Mouse (Mus musculus) ovary, postnatal 10 days (tissue): ENCODE data around the gene Mier1.

ENCODE experiments used
- DNase-seq: peaks from one replicate; pipeline ENCODE4 v3.0.0; 2022; ENCODE audit warnings: low spot score

Mier1 gene

DNA sequence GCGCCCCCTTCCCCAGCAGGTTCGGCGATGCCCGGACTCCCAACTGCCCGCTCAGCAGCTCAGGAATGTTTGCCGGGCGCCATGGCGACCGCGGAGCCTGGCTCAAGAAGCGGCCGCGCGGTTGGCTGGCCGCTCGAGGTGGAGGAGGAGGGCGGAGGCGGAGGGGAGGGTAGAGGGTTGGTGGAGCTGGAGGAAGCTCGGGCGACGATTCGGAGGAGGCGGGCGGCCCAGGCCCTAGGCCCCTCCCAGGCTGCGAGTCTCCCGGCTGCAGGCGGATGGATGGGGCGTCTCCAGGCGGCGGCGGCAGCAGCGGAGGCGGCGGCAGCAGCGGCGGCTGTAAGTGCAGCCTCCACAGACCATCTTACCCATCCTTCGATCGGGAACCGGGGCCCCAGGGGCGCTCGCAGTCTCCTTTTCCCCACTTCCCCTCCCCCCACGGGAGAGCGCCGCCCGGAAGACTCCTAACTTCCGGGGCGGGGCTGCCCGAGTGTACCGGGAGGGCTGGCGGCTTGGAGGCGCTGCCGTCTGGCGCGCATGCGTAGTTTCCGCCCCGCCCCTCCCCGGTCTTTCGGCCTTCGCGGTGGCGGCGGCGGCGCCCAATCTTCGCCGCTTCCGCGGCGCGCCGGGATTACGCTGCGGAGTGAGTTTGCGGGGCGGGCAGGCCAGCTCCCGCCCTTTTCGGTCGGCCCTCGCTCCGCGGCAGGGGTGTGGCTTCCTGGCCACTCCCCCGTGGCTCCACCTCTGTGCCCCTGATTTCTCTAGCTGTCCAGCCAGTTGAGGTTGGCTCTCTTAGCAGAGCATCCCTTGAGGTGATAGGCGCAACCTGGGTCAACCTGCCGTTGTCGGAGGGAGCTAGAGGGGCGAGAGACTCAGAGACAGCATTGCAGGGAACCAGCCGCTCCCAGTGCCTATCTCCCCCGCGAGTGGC lies at the start of gene Mier1, which contains the start of gene Wdr78:
Mier1 (plus strand) TSS at position 207 of the 928 bp plus-strand sequence.
Wdr78 (minus strand) TSS at position 372 of the 928 bp plus-strand sequence.
- DNase-seq: peak; percentile 86

GRCm38 (mm10) chr4:103064421-103064820 lies 49.8 kb upstream of the Mier1 start:
- no peak for DNase-seq

DNA sequence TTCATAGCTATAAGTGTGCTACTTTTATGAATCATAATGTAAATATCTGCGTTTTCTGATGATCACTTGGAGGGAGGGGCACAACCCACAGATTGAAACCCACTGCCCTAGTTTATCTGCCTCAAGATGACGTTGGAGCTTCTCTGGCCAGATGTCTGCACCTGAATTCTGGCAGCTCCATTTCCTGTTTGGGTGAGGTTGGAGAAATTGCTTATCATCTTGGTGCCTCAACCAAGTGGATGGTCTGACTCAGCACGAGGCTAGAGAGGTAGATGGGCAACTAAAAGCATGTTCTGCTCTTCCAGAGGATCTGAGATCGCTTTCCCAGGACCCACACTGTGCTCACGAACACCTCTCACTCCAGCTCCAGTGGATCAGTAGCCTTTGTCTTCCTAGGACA lies 49.2 kb upstream of the Mier1 start:
- no peak for DNase-seq

GRCm38 (mm10) chr4:103067906-103068655 lies 46.1 kb upstream of the Mier1 start:
- no peak for DNase-seq

DNA sequence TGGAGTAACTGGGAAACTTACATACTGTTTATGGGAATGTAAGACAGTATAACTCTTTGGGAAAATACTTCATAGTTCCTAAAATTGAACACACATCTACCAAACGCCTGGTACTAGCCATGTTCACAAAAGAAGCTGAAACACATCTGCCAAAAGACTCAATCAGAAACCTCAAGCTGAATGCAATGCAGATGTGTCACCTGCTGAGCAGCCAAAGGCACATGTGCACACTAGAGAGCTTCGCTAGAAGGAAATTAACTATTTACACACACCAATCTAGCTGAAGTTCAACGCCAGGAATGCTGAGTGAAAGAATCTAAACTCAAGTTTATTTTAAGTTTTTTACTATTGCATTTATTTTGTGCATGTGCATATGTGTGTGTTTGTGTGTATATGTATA lies 43.6 kb upstream of the Mier1 start:
- DNase-seq: no peak

GRCm38 (mm10) chr4:103085237-103085636 lies 29.0 kb upstream of the Mier1 start:
- DNase-seq: no peak

- no peak for DNase-seq
Measured at GRCm38 (mm10) chr4:103095921-103096320, 18.3 kb upstream of the Mier1 start.

DNA sequence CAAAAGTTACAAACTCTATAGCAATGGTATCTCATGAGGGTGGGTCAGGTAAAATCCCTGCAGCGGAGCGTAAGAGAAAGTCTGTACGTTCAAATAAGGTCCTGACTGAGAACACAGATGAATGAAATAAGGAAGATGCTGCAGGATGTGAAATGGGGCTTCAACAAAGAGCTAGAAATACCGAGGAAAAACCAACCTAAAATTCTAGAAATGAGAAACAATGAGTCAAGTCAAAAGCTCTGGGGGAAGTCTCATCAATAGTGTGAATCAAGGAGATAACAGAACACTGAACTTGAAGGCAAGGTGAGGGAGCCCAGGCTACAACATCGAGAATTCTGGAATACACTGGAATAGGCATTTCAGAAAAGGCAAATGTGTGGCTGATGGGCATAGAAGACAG lies 15.7 kb upstream of the Mier1 start:
- no peak for DNase-seq

- no peak for DNase-seq
Measured at GRCm38 (mm10) chr4:103112651-103113050, 1.5 kb upstream of the Mier1 start.

GRCm38 (mm10) chr4:103113402-103113801 lies 788 bp upstream of the Mier1 start:
- DNase-seq: no peak

- DNase-seq: no peak
Measured at GRCm38 (mm10) chr4:103118888-103119228, 4.7 kb downstream of the Mier1 start.

- DNase-seq: peak; percentile 64
Measured at GRCm38 (mm10) chr4:103119229-103120027, 5.2 kb downstream of the Mier1 start.

- no peak for DNase-seq
Measured at GRCm38 (mm10) chr4:103120028-103120384, 5.8 kb downstream of the Mier1 start.

DNA sequence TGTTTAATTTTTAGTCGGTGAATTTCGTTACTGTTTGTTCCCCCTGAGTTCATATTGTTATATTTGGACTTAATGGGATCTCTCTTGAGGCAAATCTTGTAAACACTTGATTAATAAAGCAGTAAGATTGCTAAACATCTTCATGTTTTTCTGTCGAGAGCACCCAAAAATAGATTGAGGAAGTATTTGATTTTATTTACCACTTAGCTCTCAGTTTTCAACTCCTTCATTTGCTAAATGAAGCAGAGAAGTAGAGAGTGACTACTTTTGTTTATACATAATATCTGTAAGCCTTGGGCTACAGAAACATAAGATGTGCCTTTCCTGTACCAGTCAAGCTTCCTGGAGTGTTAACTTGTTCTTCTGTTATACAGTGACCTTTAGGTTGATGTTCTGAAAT lies 6.2 kb downstream of the Mier1 start:
- DNase-seq: no peak

- no peak for DNase-seq
Measured at GRCm38 (mm10) chr4:103120874-103121389, 6.7 kb downstream of the Mier1 start.

DNA sequence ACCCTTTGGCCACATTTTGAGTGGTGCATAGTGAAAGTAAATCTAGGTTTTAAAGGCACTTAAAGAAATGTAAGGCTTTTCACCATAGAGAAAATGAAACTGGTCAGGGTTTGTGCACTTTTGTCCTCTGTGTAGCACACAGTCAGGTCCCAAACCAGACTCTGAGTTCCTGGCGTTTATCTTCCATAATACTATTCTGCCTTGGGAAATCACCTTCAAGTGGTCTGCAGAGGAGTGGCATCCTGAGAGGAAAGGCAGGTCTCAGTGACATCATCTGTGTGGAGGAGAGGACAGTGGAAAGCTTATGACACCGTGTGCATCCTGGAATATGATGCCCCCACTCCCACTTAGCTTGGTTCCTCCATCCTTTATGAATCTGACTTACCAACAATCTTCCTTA lies 8.9 kb downstream of the Mier1 start:
- no peak for DNase-seq

- no peak for DNase-seq
Measured at GRCm38 (mm10) chr4:103123606-103124005, 9.4 kb downstream of the Mier1 start.

- no peak for DNase-seq
Measured at GRCm38 (mm10) chr4:103126533-103126932, 12.3 kb downstream of the Mier1 start.

DNA sequence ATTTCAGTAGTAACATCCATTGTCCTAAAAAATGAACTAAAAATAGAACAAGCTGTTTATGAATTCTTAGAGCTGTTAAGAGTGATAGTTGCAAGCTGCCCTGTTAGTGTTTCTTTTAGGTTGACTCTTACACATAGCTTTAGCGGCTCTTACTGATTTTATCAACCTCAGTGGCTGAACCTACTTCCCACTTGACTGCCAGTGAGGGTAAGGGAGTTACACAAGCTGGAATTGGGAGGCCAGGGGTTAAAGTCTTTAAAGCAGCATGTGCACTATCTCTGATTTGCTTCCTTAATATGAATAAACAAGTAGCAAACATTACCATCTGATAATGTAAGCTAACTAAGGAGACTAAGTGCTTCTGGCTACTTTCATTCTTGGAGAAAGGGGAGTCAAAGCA lies 22.8 kb downstream of the Mier1 start:
- no peak for DNase-seq

- peak; percentile 42 for DNase-seq
Measured at GRCm38 (mm10) chr4:103146339-103146738, 32.1 kb downstream of the Mier1 start.

DNA sequence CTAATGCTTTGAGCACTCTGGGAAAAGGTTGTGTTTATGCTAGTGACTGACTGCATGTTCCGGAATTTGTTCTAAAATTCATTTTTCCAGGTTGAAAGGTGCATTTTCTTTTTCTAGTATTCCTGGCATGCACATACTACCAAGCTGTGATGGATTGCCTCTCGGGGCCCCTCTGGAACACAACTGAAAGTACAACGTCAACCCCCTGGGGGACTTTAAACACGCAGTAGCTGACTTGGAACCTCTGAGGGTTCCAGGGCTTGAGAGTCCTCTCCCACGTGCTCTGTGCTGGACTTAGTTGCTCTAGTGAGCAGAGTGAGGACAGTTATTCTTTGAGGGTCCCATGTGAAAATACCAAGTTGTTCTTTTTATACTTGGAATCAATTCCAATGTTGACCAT lies 37.8 kb downstream of the Mier1 start:
- no peak for DNase-seq

- DNase-seq: no peak
Measured at GRCm38 (mm10) chr4:103158781-103159180, 44.6 kb downstream of the Mier1 start.
